Mouse (Mus musculus) stomach, adult 2 months (tissue): Measurements from ENCODE around the gene Gpr171. TPM values are rescaled to one million over a fixed set of nuclear protein-coding genes. Genes with fewer than 3 reads are reported as not detected.

Experiments used
- polyA plus RNA-seq: library from polyadenylated mRNA; depleted of rRNA; stranded (reverse); fragments of >200 nt; gene quantifications from 2 replicates; pipeline ENCODE4 v1.2.3, GENCODE M21; 2012; rRNA removed

The Gpr171 gene
- polyA plus RNA-seq = 0.03 TPM in 1 of 2 replicates, not detected in the other

DNA sequence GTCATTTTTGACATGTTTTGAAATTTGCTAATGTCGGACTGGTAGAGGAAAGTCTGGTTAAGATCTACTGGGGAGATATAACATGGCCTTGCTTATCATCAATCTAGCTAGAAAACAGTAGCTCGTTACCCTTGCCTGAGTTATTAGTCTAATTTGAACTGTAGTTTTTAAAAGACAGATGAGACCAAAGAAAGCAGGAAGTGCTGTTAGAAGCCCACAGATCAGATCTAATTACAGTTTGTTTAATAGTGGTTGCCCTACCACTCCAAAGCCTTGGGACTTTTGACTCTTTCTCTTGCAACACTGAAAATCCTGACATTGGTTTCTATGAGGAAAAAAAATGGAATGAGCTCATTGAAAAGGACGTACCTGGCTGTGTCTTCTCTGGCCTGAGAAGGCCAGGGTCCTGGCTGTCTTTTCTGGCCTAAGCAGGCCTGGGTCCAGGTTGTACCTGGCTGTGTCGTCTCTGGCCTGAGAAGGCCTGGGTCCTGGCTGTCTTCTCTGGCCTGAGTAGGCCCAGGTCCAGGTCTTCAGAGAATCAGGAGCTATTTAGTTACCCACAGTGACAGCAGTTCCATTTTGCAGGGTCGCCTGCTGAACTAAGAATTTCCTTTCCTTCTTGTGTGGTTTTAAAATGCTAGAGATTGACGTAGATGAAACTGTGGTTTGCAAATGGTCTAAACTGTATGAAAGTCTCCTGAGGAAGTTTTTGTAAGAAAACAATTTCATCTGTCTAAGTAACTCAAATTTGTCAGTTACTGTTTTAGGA, at the start of gene Gpr171:
TSS of gene Gpr171 (minus strand) at position 604 of the 769 bp plus-strand sequence.

Other genes with a start within 250 kb of the Gpr171 start
- gene Clrn1, start 216.5 kb downstream of the Gpr171 start, polyA plus RNA-seq = not detected in 2 replicates
- 0.13 and 0.26 TPM in 2 replicates for gene Med12l, start 96.0 kb downstream of the Gpr171 start, polyA plus RNA-seq
- gene P2ry14, start 51.8 kb upstream of the Gpr171 start, polyA plus RNA-seq = 1.5 and 3.6 TPM in 2 replicates
- 4.0 and 4.3 TPM in 2 replicates for gene Gpr87, start 93.3 kb upstream of the Gpr171 start, polyA plus RNA-seq
- gene P2ry13, start 109.1 kb upstream of the Gpr171 start, polyA plus RNA-seq = 0.22 and 0.27 TPM in 2 replicates
- gene P2ry12, start 161.1 kb upstream of the Gpr171 start, polyA plus RNA-seq = 0.15 and 0.70 TPM in 2 replicates
- 0.16 and 0.49 TPM in 2 replicates for gene Igsf10, start 242.6 kb upstream of the Gpr171 start, polyA plus RNA-seq